Mouse (Mus musculus) naive thymus-derived CD4-positive, alpha-beta T cell, adult 2 months (primary cell): ENCODE data around the gene Ttc38.

Source experiments
- DNase-seq: peaks from one replicate; pipeline ENCODE4 v3.0.0-alpha.2; 2011; ENCODE audit warnings: low read depth

The Ttc38 gene

GRCm38 (mm10) chr15:85893871-85894270 is 61.8 kb downstream of the Ttc38 start:
- DNase-seq: no peak

GRCm38 (mm10) chr15:85896284-85896683 is 64.2 kb downstream of the Ttc38 start:
- peak; percentile 88 for DNase-seq

GRCm38 (mm10) chr15:85897113-85897512 is 65.0 kb downstream of the Ttc38 start:
- no peak for DNase-seq

GRCm38 (mm10) chr15:85899396-85899795 is 67.3 kb downstream of the Ttc38 start:
- DNase-seq: no peak

- DNase-seq: no peak
Observed at GRCm38 (mm10) chr15:85900318-85900717, 68.2 kb downstream of the Ttc38 start.

- DNase-seq: no peak
Observed at GRCm38 (mm10) chr15:85900801-85901200, 68.7 kb downstream of the Ttc38 start.

GRCm38 (mm10) chr15:85902505-85902904 is 70.4 kb downstream of the Ttc38 start:
- no peak for DNase-seq

- no peak for DNase-seq
Observed at GRCm38 (mm10) chr15:85903826-85904225, 71.7 kb downstream of the Ttc38 start.
